Mouse (Mus musculus) heart, postnatal 0 days (tissue): ENCODE data around the gene Slc23a2.

ENCODE experiments used
- CTCF ChIP-seq: IDR thresholded peaks from 2 replicates; pipeline ENCODE4 v1.5.1; 2016; ENCODE audit warnings: antibody characterized with exemption, control low read depth, low read depth
- EP300 ChIP-seq: IDR thresholded peaks from 2 replicates; pipeline ENCODE4 v1.6.1; 2016; ENCODE audit warnings: antibody characterized with exemption, low read depth

DNA sequence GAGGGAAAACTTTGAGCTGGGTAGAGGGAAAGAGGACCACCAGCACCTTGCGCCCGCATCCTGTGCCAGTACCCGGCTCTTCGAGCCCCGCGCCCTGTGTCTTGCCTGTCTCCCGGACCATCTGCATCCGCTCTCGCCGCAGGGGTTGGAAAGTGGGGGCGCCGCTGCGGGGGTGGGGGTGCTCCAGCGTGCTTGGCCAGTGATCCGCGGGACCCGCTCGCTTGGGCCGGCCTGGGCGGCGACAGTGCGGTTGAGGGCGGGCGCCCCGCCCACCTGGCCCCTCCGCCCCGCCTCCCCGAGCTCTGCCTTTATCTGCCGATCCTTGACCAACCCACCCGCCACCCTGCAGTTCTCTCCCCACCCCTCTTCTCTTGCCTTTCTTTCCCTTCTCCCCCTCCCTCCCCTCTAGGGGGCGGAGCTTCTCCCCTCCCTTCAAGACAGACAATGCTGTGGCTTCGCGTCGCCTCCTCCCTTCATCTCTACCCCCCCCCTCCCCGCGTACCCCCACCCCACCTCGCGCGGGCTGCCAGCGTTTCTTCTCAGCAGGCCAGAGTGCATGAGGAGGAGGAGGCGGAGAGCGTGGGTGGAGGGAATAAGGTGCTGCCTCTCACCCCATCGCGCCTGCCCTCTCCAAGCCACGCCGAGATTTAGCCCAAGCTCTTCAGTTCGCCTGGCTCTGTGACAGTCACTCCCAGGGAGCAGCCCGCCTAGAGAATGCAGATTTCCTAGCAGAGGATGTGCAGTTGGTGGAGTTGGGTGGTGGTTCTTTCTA is 115.1 kb downstream of the Slc23a2 start, which contains the start of gene Rassf2:
- TF ChIP-seq EP300 (no peak), CTCF (no peak)
